Mouse (Mus musculus) olfactory bulb, adult 2 months (tissue): ENCODE data around the gene Gm7271.

Experiments
- CTCF ChIP-seq: fragments of 200-500 bp; IDR thresholded peaks from 2 replicates; pipeline ENCODE4 v1.5.1; 2012; ENCODE audit warnings: low read depth, mild to moderate bottlenecking, low read length, moderate library complexity; ENCODE audit not compliant: insufficient read depth
- POLR2A ChIP-seq: fragments of 200-500 bp; IDR thresholded peaks from 2 replicates; pipeline ENCODE4 v1.6.1; 2012; ENCODE audit warnings: mild to moderate bottlenecking, low read depth, low read length, moderate library complexity; ENCODE audit not compliant: insufficient read depth

DNA sequence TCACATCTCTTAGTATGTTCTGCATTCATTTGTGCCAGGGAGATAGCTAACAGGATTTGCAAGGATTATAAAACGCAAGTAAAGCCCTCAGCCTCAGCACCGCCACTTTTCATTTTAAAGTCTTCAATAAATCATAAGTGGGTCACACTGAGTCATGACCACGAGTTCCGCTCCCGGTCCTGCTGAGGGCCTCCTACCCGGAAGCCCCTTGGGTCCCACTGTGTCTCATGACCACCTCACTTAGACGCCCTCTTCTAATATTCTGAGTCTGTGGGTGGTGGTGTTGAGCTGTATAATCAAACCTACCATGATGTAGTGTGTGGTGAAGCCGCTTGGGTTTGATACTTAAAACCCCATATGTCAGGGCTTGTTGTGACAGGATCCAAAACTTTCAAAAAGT lies 46.1 kb upstream of the Gm7271 start:
- TF ChIP-seq POLR2A (no peak), CTCF (no peak)
